Mouse (Mus musculus) small intestine, adult 2 months (tissue): Measurements from ENCODE around the gene Atn1.

Source experiments
- CTCF ChIP-seq: fragments of 200-500 bp; IDR thresholded peaks from 2 replicates; pipeline ENCODE4 v1.5.1; 2012; ENCODE audit warnings: low read depth, mild to moderate bottlenecking, control low read depth, inconsistent platforms, low read length, moderate library complexity, mixed read lengths; ENCODE audit not compliant: insufficient replicate concordance, insufficient read length; ENCODE audit errors: extremely low read depth
- POLR2A ChIP-seq: fragments of 200-500 bp; IDR thresholded peaks from 2 replicates; pipeline ENCODE4 v1.6.1; 2012; ENCODE audit warnings: low read depth, mild to moderate bottlenecking, control low read depth, inconsistent platforms, low read length, moderate library complexity

DNA sequence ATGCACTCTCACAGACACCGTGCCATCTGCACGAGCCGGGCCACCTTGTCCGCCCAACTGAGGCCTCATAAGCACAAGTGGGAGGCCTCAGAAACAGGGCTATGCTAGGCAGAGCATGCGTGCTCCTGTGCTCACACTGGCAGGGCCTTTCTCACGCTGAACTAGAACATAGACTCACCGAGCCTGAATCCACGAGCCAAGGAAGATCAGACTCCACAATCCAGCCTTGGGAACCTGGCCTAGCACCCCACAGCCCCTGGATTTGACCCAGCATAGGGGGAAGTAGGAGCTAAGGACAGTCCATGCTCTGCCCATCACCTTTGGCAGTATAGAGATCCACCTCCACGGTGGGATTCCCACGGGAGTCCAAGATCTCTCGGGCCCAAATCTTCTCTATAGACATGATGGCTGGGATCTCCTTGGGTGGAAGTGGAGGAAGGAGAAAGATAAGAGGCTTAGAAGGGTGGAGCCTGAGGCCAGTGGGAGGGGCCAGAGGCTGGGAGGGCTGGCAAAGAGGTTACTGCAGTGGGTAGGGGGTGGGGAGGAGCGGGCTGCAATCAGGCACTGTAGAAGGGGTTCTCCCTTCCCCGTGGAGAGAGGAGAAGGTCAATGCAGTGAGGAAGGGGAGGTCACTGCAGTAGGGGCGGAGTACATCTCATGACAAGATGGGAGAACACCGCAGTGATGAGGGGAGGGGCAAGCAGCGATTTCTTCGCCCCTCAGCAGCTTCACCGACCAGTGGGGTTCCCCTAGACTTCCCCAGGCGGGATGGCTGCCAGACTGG, 11.8 kb upstream of the Atn1 start:
- TF ChIP-seq CTCF (no peak), POLR2A (no peak)
